Mouse (Mus musculus) ES-E14 (cell line): Measurements from ENCODE around the gene Rims1. TPM values are rescaled to one million over a fixed set of nuclear protein-coding genes. Genes with fewer than 3 reads are reported as not detected.

ENCODE experiments used
- DNase-seq: peaks from one replicate; pipeline ENCODE4 v3.0.0-alpha.2; 2013; ENCODE audit warnings: low read depth, low spot score
- H3K27ac ChIP-seq: 2 replicates; pipeline ENCODE4 v1.5.1; 2012; ENCODE audit warnings: low read depth, mild to moderate bottlenecking, low read length, moderate library complexity, mixed read lengths; ENCODE audit not compliant: poor library complexity, insufficient read depth, severe bottlenecking
- H3K36me3 ChIP-seq: 2 replicates; pipeline ENCODE4 v1.6.1; 2012; ENCODE audit warnings: mild to moderate bottlenecking, low read length, moderate library complexity, mixed read lengths; ENCODE audit not compliant: control insufficient read depth, poor library complexity, insufficient read depth, severe bottlenecking
- H3K4me1 ChIP-seq, 2 experiments: fragments of 150-350 bp in 1 of 2; sonication (generic) in 1 of 2; 2 replicates each; pipeline ENCODE4 v1.6.1; 2012; ENCODE audit warnings: low read length in 2 of 2, mild to moderate bottlenecking in 1 of 2, mixed read lengths in 1 of 2; ENCODE audit not compliant: control insufficient read depth in 2 of 2, insufficient read depth in 2 of 2, poor library complexity in 1 of 2
- H3K4me3 ChIP-seq, 2 experiments: fragments of 150-350 bp in 1 of 2; sonication (generic) in 1 of 2; 2 replicates each; pipeline ENCODE4 v1.5.1; 2012; ENCODE audit warnings: low read length in 2 of 2, low read depth in 1 of 2, mild to moderate bottlenecking in 1 of 2, mixed read lengths in 1 of 2; ENCODE audit not compliant: insufficient read depth in 1 of 2, poor library complexity in 1 of 2, severe bottlenecking in 1 of 2
- H3K9ac ChIP-seq: 2 replicates; pipeline ENCODE4 v1.6.1; 2012; ENCODE audit warnings: low read depth, mild to moderate bottlenecking, low read length, mixed read lengths; ENCODE audit not compliant: poor library complexity, insufficient read depth, severe bottlenecking
- H3K9me3 ChIP-seq: fragments of 150-350 bp; sonication (generic); 2 replicates; pipeline ENCODE4 v1.6.1; 2012; ENCODE audit warnings: low read depth, mild to moderate bottlenecking, low read length; ENCODE audit not compliant: control insufficient read depth, insufficient read depth
- CHD2 ChIP-seq: IDR thresholded peaks from 2 replicates; pipeline ENCODE4 v1.6.1; 2014; ENCODE audit warnings: mild to moderate bottlenecking, low read depth, low read length, inconsistent platforms
- HCFC1 ChIP-seq: IDR thresholded peaks from 2 replicates; pipeline ENCODE4 v1.6.1; 2012; ENCODE audit warnings: low read length, inconsistent platforms, borderline replicate concordance; ENCODE audit not compliant: insufficient read depth
- MAFK ChIP-seq: IDR thresholded peaks from 2 replicates; pipeline ENCODE4 v1.6.1; 2014; ENCODE audit warnings: mild to moderate bottlenecking, low read depth, low read length, inconsistent platforms; ENCODE audit not compliant: insufficient read depth
- ZC3H11A ChIP-seq: IDR thresholded peaks from 2 replicates; pipeline ENCODE4 v1.6.1; 2012; ENCODE audit warnings: low read depth, mild to moderate bottlenecking, inconsistent platforms, low read length, borderline replicate concordance
- ZNF384 ChIP-seq: IDR thresholded peaks from 2 replicates; pipeline ENCODE4 v1.6.1; 2012; ENCODE audit warnings: low read depth, low read length, inconsistent platforms
- in situ Hi-C, 2 experiments: fragments of 600-800 bp; cut with MboI; formaldehyde crosslinking; loops; one replicate each; pipeline ENCODE4 v1.15.1; 2025; ENCODE audit warnings: low sequenced_read_pairs in 2 of 2, inconsistent platforms in 1 of 2; ENCODE audit not compliant: unreplicated experiment in 2 of 2
- total RNA-seq: library from RNA; depleted of rRNA; stranded (reverse); fragments of 300-350 nt; gene quantifications from 2 replicates; pipeline ENCODE4 v1.2.3, GENCODE M21; 2012

The Rims1 gene
- total RNA-seq, 1 experiment: 1.4 TPM

- no peak for TF ChIP-seq ZNF384
- TF ChIP-seq CHD2: no peak
- TF ChIP-seq HCFC1: no peak
- TF ChIP-seq MAFK: no peak
- no peak for TF ChIP-seq ZC3H11A
- H3K27ac ChIP-seq: no peak overlapping the region
- H3K4me1 ChIP-seq: no peaks in the 10 kb centered on the region
- no peak overlapping the region for H3K4me3 ChIP-seq
- no peak overlapping the region for H3K9ac ChIP-seq
- in situ Hi-C loops: no loop called here
- no peaks in the 10 kb centered on the region for H3K36me3 ChIP-seq
- H3K9me3 ChIP-seq: no peaks in the 10 kb centered on the region
- DNase-seq: no peak
These were observed 259.5 kb downstream of the Rims1 start for GRCm38 (mm10) chr1:22546273-22546672.

GRCm38 (mm10) chr1:22538129-22538528 is 267.7 kb downstream of the Rims1 start:
- Histone ChIP-seq H3K9me3 (no peaks in the 10 kb centered on the region), H3K36me3 (no peaks in the 10 kb centered on the region), H3K4me3 (no peak overlapping the region), H3K27ac (no peak overlapping the region), H3K4me1 (no peaks in the 10 kb centered on the region), H3K9ac (no peak overlapping the region)
- peak; percentile 11 for DNase-seq
- TF ChIP-seq ZC3H11A (no peak), CHD2 (no peak), ZNF384 (no peak), MAFK (no peak), HCFC1 (no peak)
- in situ Hi-C loops: no loop called here

- Histone ChIP-seq H3K9ac (no peak overlapping the region), H3K4me3 (no peak overlapping the region), H3K4me1 (no peaks in the 10 kb centered on the region), H3K36me3 (no peaks in the 10 kb centered on the region), H3K27ac (no peak overlapping the region), H3K9me3 (no peaks in the 10 kb centered on the region)
- DNase-seq: no peak
- no peak for TF ChIP-seq HCFC1
- TF ChIP-seq MAFK: no peak
- in situ Hi-C loops: no loop called here
These were observed 269.0 kb downstream of the Rims1 start for GRCm38 (mm10) chr1:22536776-22537175.

- Histone ChIP-seq H3K9ac (no peak overlapping the region), H3K27ac (no peak overlapping the region), H3K36me3 (no peaks in the 10 kb centered on the region), H3K4me1 (no peaks in the 10 kb centered on the region), H3K9me3 (no peaks in the 10 kb centered on the region), H3K4me3 (no peak overlapping the region)
- in situ Hi-C loops: no loop called here
- DNase-seq: no peak
- no peak for TF ChIP-seq MAFK
- no peak for TF ChIP-seq ZC3H11A
- no peak for TF ChIP-seq HCFC1
- no peak for TF ChIP-seq ZNF384
- no peak for TF ChIP-seq CHD2
These were observed 270.7 kb downstream of the Rims1 start for GRCm38 (mm10) chr1:22535049-22535448.
